ENCODE assay signal across 12 mouse cellular contexts in the genomic region with DNA sequence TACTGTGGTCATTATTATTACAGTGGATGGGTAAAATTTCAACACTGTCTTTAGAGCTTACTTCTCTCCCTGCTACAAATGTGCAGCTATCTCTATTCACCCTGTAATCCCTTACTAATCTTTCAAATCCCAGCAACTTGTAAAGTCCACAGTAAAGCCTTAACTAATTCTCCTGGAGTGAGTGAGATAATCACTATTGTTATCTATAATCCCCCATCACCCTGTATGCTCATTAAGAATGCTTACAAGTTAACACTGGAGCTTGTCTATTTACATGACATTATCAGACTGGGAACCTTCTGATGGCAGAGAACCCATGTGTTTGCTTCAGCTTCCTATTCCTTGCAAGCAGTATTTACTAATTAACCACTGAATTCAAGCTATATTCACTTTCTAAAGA.
"Had no signal": no experiment of that assay in that cellular context is flagged by ENCODE, and none has a peak within 500 bp of the region (broad histone marks: within the 10 kb centered on the region; RNA-seq: fewer than 3 reads in every experiment).

No protein-coding gene starts in this region.

- H3K4me2 ChIP-seq: liver, embryonic 13.5 days had no signal

- H3K27ac ChIP-seq: liver, embryonic 13.5 days; macrophage had no signal

- DNase-seq: kidney, adult 18-20 months; kidney, adult 9 months; kidney, postnatal 14 days; kidney, postnatal 4 days; liver, embryonic 13.5 days; lung, adult 2 months; lung, postnatal 14 days; thymus, adult 18-20 months; thymus, postnatal 36 days had no signal

- H3K9ac ChIP-seq: liver, embryonic 13.5 days had no signal

- H3K9me3 ChIP-seq: liver, embryonic 13.5 days had no signal

- H3K27me3 ChIP-seq: liver, embryonic 13.5 days had no signal

- H3K4me3 ChIP-seq: liver, embryonic 13.5 days had no signal

- H3K4me1 ChIP-seq: liver, embryonic 13.5 days had no signal

- ATAC-seq: inflammation-experienced regulatory T-cells, adult 6 months; intestine, embryonic 16.5 days had no signal

- H3K36me3 ChIP-seq: liver, embryonic 13.5 days had no signal
